Mouse (Mus musculus): ENCODE measurements at regions not wholly inside any gene's neighbourhood (a gene's known extent, or its start where the extent isn't known, plus 50 kb on each side); places are given as distances from the start of the nearest gene placed in this dataset.

DNA sequence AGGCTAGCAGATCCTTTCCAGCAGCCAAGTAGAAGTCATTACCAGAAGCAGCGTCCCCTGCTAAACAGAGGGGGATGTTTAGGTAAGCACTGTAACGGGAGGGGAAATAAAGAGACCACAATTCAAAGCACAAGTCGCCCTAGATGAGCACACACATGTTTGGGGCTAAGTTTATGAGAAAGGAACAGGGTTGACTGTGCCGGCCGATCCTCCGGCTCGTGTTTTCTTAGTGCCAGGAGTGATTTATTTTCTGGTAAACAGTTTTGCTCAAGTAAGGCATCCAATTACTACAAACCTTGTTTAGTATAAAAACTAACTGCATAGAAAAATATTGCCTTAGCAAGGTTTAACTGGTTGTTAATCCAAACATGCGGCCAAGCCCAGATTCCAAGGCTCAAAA is 178.1 kb downstream of the Clic5 start:
- TF ChIP-seq CTCF (IDR thresholded peaks at IDR 0.05; ENCODE audit: insufficient read depth, low read depth, low read length) (no peak), POLR2A (IDR thresholded peaks at IDR 0.05; ENCODE audit: insufficient read depth, low read depth, low read length) (no peak)

Measured in olfactory bulb, adult 2 months (tissue).